Mouse (Mus musculus): ENCODE results near the gene Sh3pxd2b. TPM values are rescaled to one million over a fixed set of nuclear protein-coding genes. Genes with fewer than 3 reads are reported as not detected.

Sh3pxd2b gene
- polyA plus RNA-seq, 1 experiment: not detected

DNA sequence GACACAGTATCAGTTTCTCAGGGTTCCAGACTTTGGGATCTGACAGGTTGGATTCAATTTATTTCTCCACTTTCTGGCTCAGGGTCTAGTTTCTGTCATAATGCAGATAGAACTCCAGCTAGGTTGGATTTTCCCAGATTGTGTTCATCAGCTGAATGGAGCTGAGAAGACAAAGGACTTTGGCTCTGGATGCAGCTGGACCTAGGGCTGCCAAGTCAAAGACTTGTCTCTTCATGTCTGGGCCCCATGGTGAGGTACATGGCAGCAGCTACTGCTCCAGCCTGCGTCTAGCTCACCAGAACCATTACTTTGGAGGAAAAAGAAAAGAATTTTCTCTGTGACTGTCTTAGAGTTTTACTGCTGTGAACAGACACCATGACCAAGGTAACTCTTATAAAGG is 28.5 kb downstream of the Sh3pxd2b start:
- no peak overlapping the region for H3K27ac ChIP-seq (ENCODE audit: insufficient read depth, low read depth, low read length)
- WGBS: 88% methylated on average over 1 of the region's 1 CpGs
- TF ChIP-seq POLR2A (IDR thresholded peaks at IDR 0.05; ENCODE audit: insufficient read depth, low read depth, low read length) (no peak), CTCF (IDR thresholded peaks at IDR 0.05; ENCODE audit: insufficient read depth, low read depth, low read length) (no peak)
- peaks cover 19% of the 10 kb centered on the region for H3K4me1 ChIP-seq (ENCODE audit: control insufficient read depth, insufficient read depth, low read length)
- H3K4me3 ChIP-seq (ENCODE audit: insufficient read depth, low read depth, low read length): no peak overlapping the region

DNA sequence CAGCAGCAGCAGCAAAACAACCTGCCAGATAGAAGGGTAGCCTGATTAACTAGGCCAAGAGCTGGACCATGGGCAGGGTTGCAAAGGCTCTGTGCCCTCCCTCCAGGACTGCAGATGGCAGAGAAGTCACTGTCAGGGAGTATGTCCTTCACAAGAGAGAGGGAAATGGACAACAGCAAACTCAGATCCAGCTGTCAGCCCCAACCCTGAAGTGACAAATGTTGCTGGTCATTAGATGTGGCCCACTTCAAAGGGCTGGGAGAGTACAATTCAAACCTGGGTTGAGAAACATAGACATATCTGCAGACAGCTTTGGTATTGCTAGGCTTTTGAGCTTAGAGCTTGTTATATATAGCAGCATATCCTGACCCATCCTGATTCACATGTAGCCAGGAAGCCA is 32.3 kb downstream of the Sh3pxd2b start:
- TF ChIP-seq CTCF (IDR thresholded peaks at IDR 0.05; ENCODE audit: insufficient read depth, low read depth, low read length): no peak
- no peak for TF ChIP-seq POLR2A (IDR thresholded peaks at IDR 0.05; ENCODE audit: insufficient read depth, low read depth, low read length)
- Histone ChIP-seq H3K4me1 (ENCODE audit: control insufficient read depth, insufficient read depth, low read length) (peaks cover 11% of the 10 kb centered on the region), H3K27ac (ENCODE audit: insufficient read depth, low read depth, low read length) (no peak overlapping the region), H3K4me3 (ENCODE audit: insufficient read depth, low read depth, low read length) (no peak overlapping the region)

DNA sequence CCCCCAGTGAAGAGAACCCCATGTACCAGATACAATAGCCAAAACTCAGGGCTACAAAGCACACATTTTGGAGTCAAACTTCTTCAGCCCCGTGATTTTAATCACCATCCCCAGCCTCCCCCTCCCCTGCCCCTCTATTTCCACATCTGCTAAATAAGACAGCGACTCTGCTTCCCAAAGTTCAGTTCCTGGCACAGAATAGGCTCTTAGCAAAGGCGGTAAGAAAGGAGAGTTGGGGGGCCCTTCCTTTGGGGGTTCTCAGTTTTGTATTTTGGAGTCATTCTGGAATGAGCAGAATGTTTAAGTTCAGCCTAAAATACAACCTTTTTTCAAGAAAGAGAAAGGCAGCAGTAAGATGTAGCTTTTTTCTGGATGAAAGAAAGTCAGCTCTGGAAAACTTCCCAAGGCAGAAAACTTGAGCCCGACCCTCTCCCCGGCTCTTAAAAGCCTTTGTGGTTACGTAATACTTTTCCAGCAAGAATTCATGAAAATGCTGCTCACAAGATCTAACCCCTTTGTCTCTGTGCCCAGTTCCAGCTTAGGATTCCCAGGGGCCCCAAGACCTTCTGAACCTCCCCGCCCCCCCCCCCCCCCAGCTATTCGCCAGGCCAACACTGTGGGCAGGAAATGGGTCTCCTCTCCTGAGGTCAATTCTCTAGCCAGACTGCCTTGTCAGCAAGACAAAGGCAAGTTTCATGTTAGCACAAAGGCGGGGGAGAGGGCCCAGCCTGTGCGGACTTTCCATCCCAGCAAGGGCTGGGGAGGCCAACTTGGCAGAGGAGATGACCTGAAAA is 35.9 kb downstream of the Sh3pxd2b start:
- H3K4me3 ChIP-seq (ENCODE audit: insufficient read depth, low read depth, low read length): no peak overlapping the region
- 43% methylated on average over 10 of the region's 10 CpGs for WGBS
- peaks cover 8% of the 10 kb centered on the region for H3K4me1 ChIP-seq (ENCODE audit: control insufficient read depth, insufficient read depth, low read length)
- TF ChIP-seq CTCF (IDR thresholded peaks at IDR 0.05; ENCODE audit: insufficient read depth, low read depth, low read length) (no peak), POLR2A (IDR thresholded peaks at IDR 0.05; ENCODE audit: insufficient read depth, low read depth, low read length) (no peak)
- H3K27ac ChIP-seq (ENCODE audit: insufficient read depth, low read depth, low read length): 0 out of 2 replicates have a peak overlapping the region, but pooled peaks have one; percentile 26

DNA sequence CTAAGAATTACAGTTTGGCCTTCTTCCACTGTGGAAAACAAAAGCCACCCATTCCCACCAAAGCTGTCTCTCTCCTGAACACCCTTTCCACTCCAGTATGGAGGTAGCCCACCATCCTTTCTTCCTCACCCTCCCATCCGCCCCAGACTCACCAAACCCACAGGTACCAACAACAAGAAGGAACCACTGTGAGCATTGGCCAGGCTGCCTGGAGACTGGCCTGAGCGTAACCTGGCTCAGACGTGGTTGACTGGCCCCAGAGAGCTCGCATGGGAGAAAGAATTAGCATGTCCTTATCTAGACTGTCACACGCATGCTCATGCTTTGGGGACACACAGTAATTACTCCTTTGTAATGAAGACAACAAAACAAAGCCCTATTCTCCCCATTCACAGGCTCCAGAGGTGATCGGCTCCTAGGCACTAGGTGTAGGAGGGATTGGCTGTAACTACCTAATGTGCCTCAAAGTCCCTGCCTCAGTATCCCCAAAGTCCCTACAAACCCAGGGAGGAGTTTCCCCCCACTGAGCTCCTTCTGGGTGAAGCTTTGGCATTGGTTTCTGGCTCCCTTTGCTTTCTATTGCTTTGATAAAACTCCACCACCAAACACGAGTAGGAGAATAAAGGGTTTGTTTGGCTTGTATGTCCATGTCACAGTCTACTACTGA is 36.6 kb downstream of the Sh3pxd2b start:
- TF ChIP-seq CTCF (IDR thresholded peaks at IDR 0.05; ENCODE audit: insufficient read depth, low read depth, low read length) (no peak), POLR2A (IDR thresholded peaks at IDR 0.05; ENCODE audit: insufficient read depth, low read depth, low read length) (no peak)
- WGBS: 62% methylated on average over 7 of the region's 7 CpGs
- Histone ChIP-seq H3K4me3 (ENCODE audit: insufficient read depth, low read depth, low read length) (no peak overlapping the region), H3K4me1 (ENCODE audit: control insufficient read depth, insufficient read depth, low read length) (peaks cover 8% of the 10 kb centered on the region), H3K27ac (ENCODE audit: insufficient read depth, low read depth, low read length) (0 out of 2 replicates have a peak overlapping the region, but pooled peaks have one; percentile 40)

DNA sequence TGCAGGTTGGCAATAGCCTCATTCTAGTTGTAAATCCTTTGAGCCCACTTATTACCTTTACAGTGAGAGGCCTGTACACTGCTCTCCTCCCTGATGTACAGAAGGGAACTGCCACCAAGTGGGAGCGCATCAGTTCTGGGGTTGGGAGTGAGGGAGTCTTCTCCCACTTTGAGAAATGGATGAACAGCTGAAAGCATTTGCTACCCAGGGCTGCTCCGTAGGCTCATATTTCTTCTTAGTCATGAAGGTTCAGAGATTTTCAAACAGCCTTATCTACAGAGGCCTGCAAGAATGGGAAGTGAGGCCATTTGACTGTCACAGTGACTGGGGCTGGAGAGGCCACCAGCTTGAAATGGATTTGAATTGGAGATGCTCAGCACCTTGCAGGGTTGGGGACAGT is 38.4 kb downstream of the Sh3pxd2b start:
- H3K4me3 ChIP-seq (ENCODE audit: insufficient read depth, low read depth, low read length): no peak overlapping the region
- H3K27ac ChIP-seq (ENCODE audit: insufficient read depth, low read depth, low read length): no peak overlapping the region
- WGBS: 96% methylated on average over 2 of the region's 2 CpGs
- peaks cover 5% of the 10 kb centered on the region for H3K4me1 ChIP-seq (ENCODE audit: control insufficient read depth, insufficient read depth, low read length)
- TF ChIP-seq CTCF (IDR thresholded peaks at IDR 0.05; ENCODE audit: insufficient read depth, low read depth, low read length) (no peak), POLR2A (IDR thresholded peaks at IDR 0.05; ENCODE audit: insufficient read depth, low read depth, low read length) (no peak)

DNA sequence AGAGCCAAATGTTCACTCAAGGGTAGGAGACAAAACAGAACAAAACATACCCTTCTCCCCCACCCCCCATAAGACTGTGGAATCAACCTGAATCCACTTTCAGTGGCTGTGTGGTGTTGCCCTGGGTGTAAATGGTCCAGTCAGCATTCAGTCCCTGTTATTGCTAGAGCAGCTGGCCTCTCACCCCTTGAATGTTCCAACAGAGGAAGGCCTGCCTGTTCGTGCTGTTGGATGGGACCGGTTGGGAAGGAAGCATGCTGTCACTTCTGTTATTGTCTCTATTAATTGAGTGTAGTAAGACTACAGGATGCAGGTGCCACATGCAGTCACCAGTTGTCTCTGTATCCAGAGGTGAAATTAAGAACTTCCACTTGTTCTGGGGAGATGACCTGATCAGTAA is 40.4 kb downstream of the Sh3pxd2b start:
- Histone ChIP-seq H3K4me1 (ENCODE audit: control insufficient read depth, insufficient read depth, low read length) (peaks cover 5% of the 10 kb centered on the region), H3K4me3 (ENCODE audit: insufficient read depth, low read depth, low read length) (no peak overlapping the region), H3K27ac (ENCODE audit: insufficient read depth, low read depth, low read length) (no peak overlapping the region)
- WGBS: 71% methylated on average over 2 of the region's 2 CpGs
- TF ChIP-seq POLR2A (IDR thresholded peaks at IDR 0.05; ENCODE audit: insufficient read depth, low read depth, low read length) (no peak), CTCF (IDR thresholded peaks at IDR 0.05; ENCODE audit: insufficient read depth, low read depth, low read length) (no peak)

DNA sequence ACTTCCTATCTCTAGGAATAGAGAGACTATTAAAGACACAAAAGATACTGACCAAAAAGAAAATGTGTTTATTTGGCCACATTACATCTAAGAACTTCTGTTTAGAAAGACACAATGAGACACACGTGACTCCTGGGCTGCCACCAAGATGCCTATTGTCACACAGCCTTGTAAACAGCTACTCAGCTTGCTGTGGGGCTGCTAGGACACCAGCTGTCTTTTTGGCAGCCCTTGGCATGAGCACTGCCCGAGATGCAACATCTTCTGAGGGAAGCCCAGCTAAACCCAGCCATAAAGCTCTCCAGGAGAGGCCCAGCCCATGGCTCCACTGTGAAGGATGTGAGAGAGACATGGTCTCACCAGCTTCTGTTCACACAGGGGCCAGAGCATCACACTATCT is 45.5 kb downstream of the Sh3pxd2b start:
- TF ChIP-seq POLR2A (IDR thresholded peaks at IDR 0.05; ENCODE audit: insufficient read depth, low read depth, low read length) (no peak), CTCF (IDR thresholded peaks at IDR 0.05; ENCODE audit: insufficient read depth, low read depth, low read length) (no peak)
- H3K27ac ChIP-seq (ENCODE audit: insufficient read depth, low read depth, low read length): no peak overlapping the region
- 54% methylated on average over 2 of the region's 2 CpGs for WGBS

DNA sequence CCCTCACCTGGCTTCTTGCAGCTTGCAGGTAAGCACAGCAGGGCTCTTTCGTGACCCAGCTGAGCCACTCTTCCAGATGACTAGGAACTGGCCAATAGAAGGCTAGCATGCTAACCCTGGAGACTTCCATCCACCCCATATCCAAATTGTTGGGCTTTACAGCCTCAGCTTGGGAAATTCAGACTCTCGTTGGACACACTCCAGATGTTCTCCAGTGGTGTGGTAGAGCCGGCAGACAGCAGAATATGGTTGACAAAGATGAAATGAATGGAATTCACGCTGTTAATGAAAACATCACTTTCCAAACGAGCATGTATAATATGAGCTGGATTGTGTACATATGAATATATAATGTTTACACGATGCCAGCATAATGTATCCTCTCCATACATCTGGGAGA is 48.2 kb downstream of the Sh3pxd2b start:
- WGBS: 84% methylated on average over 6 of the region's 6 CpGs
- no peak overlapping the region for H3K4me3 ChIP-seq (ENCODE audit: insufficient read depth, low read depth, low read length)

More for the DNA sequence above, 45.5 kb downstream of the Sh3pxd2b start:
- Histone ChIP-seq H3K4me1 (ENCODE audit: control insufficient read depth, insufficient read depth, low read length) (no peaks in the 10 kb centered on the region), H3K4me3 (ENCODE audit: insufficient read depth, low read depth, low read length) (no peak overlapping the region)

DNA sequence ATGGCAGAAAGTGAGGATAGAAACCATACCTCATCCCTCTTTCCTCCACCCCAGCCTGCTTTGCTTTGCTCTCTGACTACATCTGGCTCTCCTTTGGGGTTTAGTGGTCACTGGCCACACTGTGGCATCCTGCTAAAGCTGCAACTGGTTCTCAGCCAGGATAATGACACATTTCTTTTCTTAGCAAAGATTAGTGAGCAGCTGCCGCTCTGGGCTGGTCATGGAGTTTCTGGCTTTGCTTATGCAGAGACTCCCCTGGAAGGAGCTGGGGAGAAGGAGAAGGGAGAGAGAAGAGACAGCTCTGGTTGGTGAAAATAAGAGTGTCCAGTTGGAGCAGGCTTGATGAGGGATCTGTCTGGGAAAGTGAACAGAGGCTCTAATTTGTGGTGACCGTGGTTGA is 50.8 kb downstream of the Sh3pxd2b start:
- Histone ChIP-seq H3K4me1 (ENCODE audit: control insufficient read depth, insufficient read depth, low read length) (no peaks in the 10 kb centered on the region), H3K27ac (ENCODE audit: insufficient read depth, low read depth, low read length) (no peak overlapping the region), H3K4me3 (ENCODE audit: insufficient read depth, low read depth, low read length) (no peak overlapping the region)
- TF ChIP-seq CTCF (IDR thresholded peaks at IDR 0.05; ENCODE audit: insufficient read depth, low read depth, low read length) (no peak), POLR2A (IDR thresholded peaks at IDR 0.05; ENCODE audit: insufficient read depth, low read depth, low read length) (no peak)
- 67% methylated on average over 2 of the region's 2 CpGs for WGBS

More for the DNA sequence above, 48.2 kb downstream of the Sh3pxd2b start:
- TF ChIP-seq CTCF (IDR thresholded peaks at IDR 0.05; ENCODE audit: insufficient read depth, low read depth, low read length) (no peak), POLR2A (IDR thresholded peaks at IDR 0.05; ENCODE audit: insufficient read depth, low read depth, low read length) (no peak)
- no peaks in the 10 kb centered on the region for H3K4me1 ChIP-seq (ENCODE audit: control insufficient read depth, insufficient read depth, low read length)
- no peak overlapping the region for H3K27ac ChIP-seq (ENCODE audit: insufficient read depth, low read depth, low read length)
